Mouse (Mus musculus) heart, postnatal 25 days (tissue): ENCODE results near the gene Fgf10. TPM values are rescaled to one million over a fixed set of nuclear protein-coding genes. Genes with fewer than 3 reads are reported as not detected.

Experiments
- DNase-seq: peaks from one replicate; pipeline ENCODE4 v3.0.0; 2022; ENCODE audit warnings: low spot score
- intact Hi-C: fragments of 180-260 bp; cut with DNase I; formaldehyde crosslinking; loops from one replicate; pipeline ENCODE4 v1.15.1; 2025
- total RNA-seq, 2 experiments: library from RNA; stranded (reverse); gene quantifications; 2 replicates each; pipeline ENCODE4 v1.2.3; 2021

The Fgf10 gene
- total RNA-seq, 2 experiments from 2014 or later: 0.26 to 0.31 TPM

DNA sequence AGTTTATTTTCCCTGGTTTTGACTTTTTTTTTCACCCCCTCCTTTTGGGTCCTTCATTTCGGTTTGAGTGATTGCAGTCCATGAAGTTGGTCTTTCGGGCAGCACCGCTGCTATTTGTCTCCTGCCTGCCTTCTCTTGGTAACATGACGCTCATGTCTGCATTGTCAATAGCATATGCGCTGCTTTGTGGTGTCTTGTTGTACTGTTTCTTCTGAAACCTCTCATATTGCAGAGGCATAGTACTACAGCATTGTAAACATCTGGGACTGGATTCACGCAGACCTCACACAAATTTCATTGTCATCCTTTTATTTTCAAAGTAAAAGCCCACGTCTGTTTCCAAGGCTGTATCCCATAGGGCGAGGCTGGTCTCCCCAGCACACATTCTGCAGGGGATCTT lies 46.7 kb downstream of the Fgf10 start:
- intact Hi-C loops: no loop called here
- no peak for DNase-seq

GRCm38 (mm10) chr13:118716726-118717125 lies 47.1 kb downstream of the Fgf10 start:
- intact Hi-C loops: no loop called here
- DNase-seq: no peak

DNA sequence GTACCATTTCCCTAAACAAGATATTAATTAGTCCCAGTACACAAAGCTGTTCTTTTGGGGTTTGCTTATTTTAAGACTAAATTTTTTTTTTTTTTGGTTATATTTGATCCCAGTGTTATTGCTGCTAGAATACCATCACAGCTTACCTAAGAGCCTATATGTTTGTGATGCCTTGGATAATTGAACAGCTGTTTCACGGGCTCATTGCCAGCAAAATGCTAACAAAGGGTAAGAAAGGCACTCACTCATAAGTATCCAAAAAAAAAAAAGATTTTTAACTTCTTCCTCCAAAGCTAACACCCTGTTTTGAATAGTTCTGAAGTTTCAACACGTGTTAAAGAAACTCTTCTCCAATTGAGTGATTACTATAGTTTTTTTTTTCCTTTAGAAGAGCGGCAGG lies 48.8 kb downstream of the Fgf10 start:
- DNase-seq: no peak
- intact Hi-C loops: no loop called here

- intact Hi-C loops: no loop called here
- no peak for DNase-seq
Measured at GRCm38 (mm10) chr13:118721668-118722067, 52.1 kb downstream of the Fgf10 start.

DNA sequence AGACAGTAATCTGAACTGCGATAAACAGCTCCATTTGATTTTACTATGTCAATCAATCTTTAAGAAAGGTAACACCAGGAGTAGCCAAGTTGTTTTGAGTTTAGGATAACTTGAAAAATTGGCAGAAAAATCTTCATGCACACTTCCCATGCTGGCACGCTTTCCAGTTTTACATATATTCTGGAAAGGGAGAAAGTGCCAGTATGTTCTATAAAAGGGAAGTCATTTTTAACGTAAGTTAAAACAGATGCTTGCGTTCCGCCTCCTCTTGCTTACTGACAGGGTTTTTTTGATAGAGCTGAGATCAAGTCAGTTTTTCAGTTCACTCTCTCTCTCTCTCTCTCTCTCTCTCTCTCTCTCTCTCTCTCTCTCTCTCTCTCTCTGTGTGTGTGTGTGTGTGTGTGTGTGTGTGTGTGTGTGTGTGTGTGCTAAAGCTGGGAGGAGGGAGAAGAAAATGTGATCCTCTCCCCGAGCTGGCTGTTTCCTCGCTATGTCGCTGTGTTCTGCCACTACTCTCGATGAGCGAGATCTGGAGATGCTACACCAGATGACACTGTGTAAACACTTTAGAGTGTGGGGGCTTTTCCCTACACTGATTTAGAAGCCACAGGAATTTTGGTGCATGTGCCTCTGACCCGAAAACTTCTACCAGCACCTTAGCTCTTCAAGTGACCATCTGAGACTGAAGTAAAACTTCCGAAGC lies 62.4 kb downstream of the Fgf10 start:
- intact Hi-C loops: no loop called here
- DNase-seq: no peak

- intact Hi-C loops: no loop called here
- DNase-seq: no peak
Measured at GRCm38 (mm10) chr13:118739854-118740411, 70.3 kb downstream of the Fgf10 start.

GRCm38 (mm10) chr13:118742788-118743187 lies 73.2 kb downstream of the Fgf10 start:
- DNase-seq: no peak
- intact Hi-C loops: no loop called here

- DNase-seq: no peak
- intact Hi-C loops: no loop called here
Measured at GRCm38 (mm10) chr13:118744806-118745205, 75.2 kb downstream of the Fgf10 start.

- intact Hi-C loops: no loop called here
Measured at GRCm38 (mm10) chr13:118746427-118746826, 76.8 kb downstream of the Fgf10 start.

DNA sequence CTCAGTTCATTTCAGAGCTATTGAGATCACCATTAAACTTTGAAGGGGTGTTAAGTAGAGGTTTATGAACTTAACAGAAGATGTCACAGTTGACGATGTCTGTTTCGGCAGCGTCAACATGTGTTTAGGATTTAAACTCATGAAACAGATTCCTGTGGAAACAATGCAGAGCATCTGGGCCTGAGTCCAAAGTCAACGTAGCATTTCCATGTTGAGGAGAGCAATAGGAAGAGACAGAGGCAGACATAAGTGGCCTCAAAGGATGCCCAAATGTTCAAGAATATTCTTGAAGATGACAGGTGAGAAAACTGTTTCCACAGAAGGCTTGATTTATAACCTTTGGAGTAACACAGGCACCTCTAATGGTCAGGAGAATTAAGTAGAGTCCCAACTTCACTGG lies 84.4 kb downstream of the Fgf10 start:
- DNase-seq: no peak
- intact Hi-C loops: no loop called here

More at GRCm38 (mm10) chr13:118746427-118746826, 76.8 kb downstream of the Fgf10 start:
- no peak for DNase-seq

GRCm38 (mm10) chr13:118759021-118759420 lies 89.4 kb downstream of the Fgf10 start:
- intact Hi-C loops: no loop called here
- no peak for DNase-seq

GRCm38 (mm10) chr13:118762982-118763381 lies 93.4 kb downstream of the Fgf10 start:
- intact Hi-C loops: no loop called here

DNA sequence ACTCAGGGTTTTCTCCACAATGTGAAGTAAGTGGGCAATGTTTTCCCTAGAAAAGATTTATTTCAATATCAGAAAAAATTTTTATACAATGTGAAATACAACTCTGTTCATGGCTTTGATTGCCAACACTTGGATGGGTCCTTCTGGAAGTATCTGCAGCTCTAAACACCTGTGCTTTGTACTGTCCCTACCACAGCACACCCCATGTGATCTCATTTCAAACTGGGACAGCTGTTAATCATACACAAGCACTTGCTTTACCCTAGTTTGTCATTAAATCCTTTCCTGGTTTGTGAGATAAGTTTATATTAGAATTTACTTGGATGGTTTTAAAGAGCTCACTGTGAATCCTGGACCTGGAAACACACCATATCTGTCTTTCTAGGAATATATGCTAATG lies 102.6 kb downstream of the Fgf10 start:
- intact Hi-C loops: no loop called here
- no peak for DNase-seq

More at GRCm38 (mm10) chr13:118762982-118763381, 93.4 kb downstream of the Fgf10 start:
- no peak for DNase-seq

- DNase-seq: no peak
- intact Hi-C loops: no loop called here
Measured at GRCm38 (mm10) chr13:118775148-118775547, 105.6 kb downstream of the Fgf10 start.

DNA sequence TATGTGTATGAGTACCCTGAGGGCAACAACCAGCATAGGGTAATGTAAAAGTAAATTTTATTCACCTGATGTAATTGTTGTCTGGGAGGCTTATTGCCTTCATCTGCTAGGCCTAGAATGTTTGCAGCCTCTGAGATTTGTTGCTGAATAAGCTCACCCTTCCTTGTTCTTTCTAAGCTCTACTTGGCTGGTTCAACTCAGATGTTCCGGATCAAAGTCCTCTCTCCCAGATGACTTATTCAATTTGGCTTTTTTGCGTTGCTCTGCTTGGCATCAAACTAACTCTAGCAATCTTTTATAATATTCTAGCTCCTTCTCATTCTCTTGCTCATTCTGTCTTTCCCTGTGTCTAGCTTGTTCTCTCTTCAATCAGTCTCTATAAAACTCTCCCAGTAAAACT lies 109.6 kb downstream of the Fgf10 start:
- no peak for DNase-seq
- intact Hi-C loops: no loop called here

- intact Hi-C loops: no loop called here
- DNase-seq: no peak
Measured at GRCm38 (mm10) chr13:118791753-118792152, 122.2 kb downstream of the Fgf10 start.

DNA sequence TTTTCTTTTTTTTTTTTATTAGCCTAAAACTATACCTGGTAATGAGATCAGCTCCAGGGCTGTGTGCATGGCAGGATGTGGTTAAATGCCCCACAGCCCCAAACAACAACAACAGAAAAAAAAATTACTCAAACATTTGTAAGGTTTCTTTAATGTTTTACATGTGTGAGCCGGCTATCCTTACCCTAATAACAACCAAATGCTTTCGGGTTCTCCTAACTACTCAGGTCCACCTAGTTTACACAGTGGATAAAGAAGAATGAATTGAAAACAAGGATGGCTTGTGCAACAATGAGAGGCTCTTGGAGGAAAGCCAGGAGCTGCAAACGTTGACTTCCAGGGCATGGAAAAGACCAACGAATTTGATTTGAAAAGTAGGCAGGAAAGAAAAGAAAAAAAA lies 122.6 kb downstream of the Fgf10 start:
- intact Hi-C loops: no loop called here
- no peak for DNase-seq

GRCm38 (mm10) chr13:118800176-118800575 lies 130.6 kb downstream of the Fgf10 start:
- intact Hi-C loops: no loop called here
- no peak for DNase-seq

- intact Hi-C loops: no loop called here
- DNase-seq: no peak
Measured at GRCm38 (mm10) chr13:118806662-118807061, 137.1 kb downstream of the Fgf10 start.

DNA sequence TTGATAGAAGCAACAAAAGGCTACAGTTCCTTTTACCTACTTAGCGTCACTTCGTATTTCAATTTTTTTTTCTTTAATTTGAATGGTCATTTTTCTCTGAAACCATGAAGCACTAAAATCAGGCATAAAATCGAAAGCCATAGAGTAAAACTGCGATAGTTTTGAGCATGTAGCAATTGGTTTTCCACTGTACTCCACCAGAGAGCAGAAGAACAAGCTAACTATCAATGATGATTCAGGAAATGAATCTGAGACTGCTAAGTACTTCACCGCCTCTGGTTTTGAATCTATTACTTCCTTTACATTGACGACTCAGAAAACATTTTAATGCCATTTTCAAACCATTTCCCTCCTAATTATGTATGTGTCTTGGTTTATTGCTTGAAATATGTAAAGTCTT lies 150.2 kb downstream of the Fgf10 start:
- DNase-seq: no peak
- intact Hi-C loops: no loop called here

DNA sequence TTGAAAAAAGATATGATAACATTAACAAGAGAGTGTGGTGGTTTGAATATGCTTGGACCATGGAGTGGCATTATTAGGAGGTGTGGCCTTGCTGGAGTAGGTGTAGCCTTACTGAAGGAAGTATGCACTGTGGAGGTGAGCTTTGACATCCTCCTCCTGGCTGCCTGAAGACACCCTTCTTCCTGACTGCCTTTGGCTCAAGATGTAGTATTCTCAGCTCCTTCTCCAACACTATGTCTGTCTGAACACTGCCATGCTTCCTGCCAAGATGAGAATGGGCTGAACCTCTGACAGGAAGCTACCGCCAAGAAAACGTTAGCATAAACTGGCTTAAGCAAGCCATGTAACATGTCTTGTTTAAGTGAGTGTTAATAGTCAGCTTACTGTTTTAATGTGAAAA lies 153.5 kb downstream of the Fgf10 start:
- no peak for DNase-seq
- intact Hi-C loops: no loop called here

- intact Hi-C loops: no loop called here
- no peak for DNase-seq
Measured at GRCm38 (mm10) chr13:118825102-118825501, 155.5 kb downstream of the Fgf10 start.
